Mouse (Mus musculus) embryo, embryonic 11 days (tissue): ENCODE data around the gene Ptprn2.

ENCODE experiments used
- DNase-seq: peaks from one replicate; pipeline ENCODE4 v3.0.0-alpha.2; 2015

The Ptprn2 gene

DNA sequence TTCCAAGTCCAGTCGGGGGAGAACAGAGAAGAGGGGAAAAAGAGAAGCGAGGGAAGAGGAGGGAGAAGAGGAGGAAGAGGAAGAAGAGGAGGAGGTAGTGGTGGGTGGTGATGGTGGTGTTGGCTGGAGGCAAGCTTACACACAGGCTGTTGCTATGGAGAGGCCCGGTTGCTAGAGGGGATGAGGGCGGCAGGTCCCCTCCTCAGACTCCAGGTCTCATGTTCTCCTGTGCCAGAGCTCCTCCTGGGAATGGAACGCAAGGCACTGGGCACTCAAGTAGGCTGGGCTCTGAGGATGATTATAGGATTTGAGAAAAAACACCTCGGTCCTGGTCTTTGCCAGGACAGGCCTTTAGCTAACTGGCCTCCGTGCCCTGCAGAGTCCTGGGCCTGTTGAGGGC, 666.1 kb downstream of the Ptprn2 start:
- peak; percentile 36 for DNase-seq

- peak; percentile 53 for DNase-seq
These were observed 667.0 kb downstream of the Ptprn2 start for GRCm38 (mm10) chr12:117152366-117153165.

GRCm38 (mm10) chr12:117153166-117153480, 667.6 kb downstream of the Ptprn2 start:
- DNase-seq, result no peak

DNA sequence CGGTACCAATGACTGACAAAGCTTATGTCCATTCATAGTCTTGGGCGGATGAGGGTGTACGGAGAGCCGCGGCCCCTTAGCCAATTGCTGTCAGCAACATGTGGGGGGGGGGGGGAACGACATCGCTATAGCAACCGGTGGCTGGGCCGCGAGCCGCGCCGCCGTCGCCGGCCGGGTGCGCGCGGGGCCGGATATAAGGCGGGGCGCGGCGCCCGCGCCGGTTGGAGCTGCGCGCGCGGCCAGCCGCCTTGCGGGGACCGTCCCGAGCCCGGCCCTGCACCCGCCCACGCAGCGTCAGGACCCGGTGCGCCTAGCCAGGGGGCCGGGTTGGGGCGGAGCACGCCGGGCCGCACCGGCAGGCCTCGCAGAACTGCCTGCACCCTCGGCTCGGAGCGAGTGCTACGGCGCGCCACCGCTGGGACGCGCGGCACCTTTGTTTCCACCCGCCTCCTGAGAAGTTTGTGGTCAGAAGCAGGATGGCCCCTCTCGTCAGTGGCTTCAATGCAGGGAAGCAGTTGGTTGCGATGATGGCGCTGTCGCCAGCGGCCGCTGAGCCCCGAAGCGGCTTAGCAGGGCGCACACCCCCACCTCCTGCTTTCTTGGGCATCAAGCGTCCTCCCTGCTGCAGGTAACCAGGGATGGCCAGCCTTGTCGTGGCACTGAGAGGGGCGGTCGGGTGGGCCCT, 668.3 kb downstream of the Ptprn2 start:
- DNase-seq, result peak; percentile 88

DNA sequence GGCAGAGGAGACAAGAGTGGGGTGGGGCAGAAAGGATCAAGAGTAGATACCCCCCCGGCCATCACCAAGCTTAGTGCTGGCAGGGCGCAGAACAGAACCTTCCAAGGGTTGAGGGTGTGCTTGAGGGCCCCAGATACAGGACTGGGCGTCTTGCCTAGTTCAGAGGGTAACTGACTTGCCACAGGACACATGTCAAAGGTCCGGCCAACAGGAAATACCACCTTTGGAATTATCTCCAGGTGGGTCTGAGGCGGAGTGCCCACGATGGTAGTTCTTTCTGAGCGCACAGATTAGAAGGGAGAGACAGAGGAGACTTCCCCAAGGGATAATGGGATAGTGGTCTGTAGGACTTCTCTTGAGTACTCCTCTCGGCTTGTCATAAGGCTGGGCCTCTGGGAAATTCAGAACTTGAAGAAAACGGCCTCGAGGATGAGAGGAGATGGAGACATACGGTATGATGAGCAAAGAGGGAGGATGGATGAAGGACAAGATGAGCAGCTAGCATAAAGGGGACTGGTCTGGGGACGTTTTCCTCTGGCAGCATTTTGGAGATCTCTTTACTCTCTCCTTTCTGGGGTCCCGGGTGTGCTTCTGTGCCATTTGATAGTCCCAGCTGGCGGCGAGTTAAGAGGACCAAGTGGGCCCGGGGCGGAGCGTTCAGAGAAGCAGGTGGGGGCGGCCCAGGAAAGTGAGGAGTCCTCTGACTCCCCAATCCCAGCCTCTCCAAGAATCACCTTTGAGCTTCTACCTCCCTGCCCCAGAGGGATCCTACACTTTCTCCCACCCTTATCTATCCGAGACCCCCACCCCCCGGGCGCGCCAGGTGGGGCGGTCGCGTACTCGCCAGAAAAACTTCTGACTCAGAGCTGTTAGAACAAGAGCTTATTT, 669.1 kb downstream of the Ptprn2 start:
- peak; percentile 43 for DNase-seq

- DNase-seq, result peak; percentile 76
These were observed 670.0 kb downstream of the Ptprn2 start for GRCm38 (mm10) chr12:117155307-117156220.

DNA sequence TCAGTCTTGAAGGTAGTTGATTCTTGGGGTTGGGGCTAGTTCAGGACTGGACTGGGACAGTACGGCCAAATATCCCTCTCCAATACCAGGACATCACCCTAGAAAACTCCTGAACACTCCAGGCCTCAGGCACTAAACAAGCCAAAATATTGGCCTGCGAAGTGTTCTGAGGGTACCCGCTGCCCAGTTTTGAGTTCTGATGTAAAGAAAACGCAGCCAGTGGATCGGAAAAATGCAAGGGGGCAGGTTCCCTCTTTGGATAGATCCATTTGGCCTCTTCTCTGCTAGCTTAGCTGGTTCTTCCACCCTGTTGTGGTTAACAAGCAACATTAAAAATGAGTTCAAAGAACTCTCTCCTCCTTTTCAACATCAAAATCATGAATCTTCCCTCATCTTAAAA, 670.7 kb downstream of the Ptprn2 start:
- no peak for DNase-seq

- peak; percentile 46 for DNase-seq
These were observed 671.3 kb downstream of the Ptprn2 start for GRCm38 (mm10) chr12:117156786-117157185.

DNA sequence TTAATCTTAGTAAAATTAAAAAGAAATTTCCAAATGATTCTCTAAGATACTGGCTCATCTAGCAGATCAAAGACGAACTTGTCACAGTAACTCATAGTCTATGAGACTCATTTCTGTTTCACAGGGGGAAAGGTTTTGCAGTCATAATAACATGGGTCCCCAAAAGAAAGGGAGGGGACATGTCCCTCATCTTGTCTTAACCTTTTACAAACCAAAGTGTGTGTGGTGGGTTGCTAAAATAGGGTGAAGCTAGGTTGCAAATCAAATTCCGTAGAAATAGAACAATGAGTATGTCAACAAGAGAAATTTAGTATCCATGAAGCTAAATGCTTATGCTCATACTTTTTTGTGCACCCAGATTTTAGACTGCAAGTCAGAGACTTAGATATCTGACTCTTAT, 671.7 kb downstream of the Ptprn2 start:
- DNase-seq, result peak; percentile 12

- DNase-seq, result peak; percentile 7
These were observed 672.3 kb downstream of the Ptprn2 start for GRCm38 (mm10) chr12:117157660-117158386.

GRCm38 (mm10) chr12:117158950-117159668, 673.6 kb downstream of the Ptprn2 start:
- DNase-seq, result peak; percentile 33

DNA sequence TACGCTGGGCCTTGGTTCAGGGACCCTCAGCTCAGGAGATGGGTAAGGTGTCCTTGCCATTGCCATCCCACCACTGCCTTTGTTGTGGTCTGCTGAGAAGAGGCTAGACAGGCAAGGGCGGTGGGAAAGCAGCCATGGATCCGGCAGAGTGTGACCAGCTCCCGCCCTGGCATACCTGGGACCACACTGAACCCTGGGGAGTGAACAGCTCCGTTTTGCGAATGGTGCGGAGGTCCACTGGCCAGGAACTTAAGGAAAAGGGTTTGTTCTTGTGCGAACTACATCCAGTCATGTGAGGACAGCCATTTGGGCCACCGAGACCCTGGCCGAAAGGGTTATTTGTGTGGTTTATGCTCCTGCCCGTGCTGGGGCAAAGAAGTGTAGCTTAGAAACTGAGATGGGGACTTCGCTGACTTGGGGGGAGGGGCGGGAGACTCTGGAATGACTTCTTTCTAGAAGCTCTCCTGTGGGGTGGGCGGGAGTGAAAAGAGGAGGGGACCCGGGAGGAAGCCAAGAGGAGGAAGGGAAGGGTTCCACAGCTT, 674.2 kb downstream of the Ptprn2 start:
- peak; percentile 56 for DNase-seq

DNA sequence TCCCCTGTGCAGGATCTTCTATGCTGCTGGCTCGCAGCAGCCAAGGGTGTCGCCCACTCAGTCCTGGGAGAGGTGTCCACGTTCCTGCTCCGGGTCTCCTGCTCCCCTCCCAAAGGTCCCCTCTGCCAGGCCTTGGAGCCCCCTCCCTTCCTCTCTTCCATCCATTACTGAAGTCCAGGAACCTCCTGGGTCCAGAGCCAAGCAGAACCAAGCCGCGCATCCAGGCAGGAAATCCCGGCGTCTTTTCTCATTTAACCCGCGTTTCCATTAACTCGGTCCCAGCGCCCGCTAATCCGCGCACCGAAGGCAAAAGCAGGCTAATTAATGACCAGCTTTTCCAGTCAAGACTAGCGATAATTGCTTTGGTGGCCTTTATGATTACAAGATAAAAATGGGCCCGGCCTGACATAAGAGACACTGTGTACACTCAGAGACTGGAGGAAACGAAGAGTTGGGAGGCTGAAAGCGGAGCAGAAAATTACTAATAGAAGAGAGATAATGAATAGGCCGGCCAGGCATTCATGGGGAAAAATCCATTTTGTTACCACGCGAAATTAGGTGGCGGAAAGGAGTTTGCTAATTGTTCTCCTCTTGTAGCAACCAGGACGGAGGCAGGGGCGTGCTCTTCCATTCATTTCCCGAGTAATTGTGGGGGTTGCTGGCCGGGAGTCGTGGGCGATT, 674.8 kb downstream of the Ptprn2 start:
- peak; percentile 60 for DNase-seq

DNA sequence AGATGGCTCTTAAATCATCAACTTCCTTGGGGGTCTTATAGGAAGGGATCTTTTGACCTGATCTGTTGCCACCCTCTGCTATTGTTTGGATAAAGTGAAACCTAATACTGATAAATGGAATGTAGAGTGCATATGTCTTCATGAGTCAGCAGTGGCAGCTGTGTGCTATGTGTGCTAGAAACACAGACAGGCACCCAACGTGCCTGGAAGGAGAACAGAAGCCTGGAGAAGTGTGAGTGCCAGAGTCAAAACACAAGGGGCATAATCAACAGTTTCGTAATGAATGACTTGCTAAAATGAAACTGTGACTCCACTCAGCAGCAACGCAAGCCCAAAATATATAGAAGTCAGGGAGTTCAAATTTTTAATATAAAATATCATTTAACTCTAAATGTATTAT, 676.7 kb downstream of the Ptprn2 start:
- DNase-seq, result peak; percentile 25

DNA sequence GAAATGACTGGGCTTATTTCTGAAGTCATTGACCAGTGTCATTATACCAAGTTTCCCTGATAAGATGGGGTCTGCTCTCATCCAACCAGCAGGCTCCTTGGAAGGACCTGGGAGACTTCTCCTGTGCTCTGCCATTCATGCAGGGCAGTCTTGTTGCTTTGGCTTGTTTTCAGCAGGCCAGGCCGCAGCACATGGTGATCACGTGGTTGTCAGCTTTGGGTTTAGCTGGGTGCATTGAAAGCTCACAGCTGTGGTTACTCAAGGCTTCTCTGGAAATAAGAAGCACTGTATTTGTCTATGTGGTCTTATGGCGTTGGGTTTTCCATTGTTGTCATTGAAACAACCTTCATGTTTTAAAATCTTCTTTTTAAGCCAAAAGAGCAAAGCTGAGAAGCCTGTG, 678.3 kb downstream of the Ptprn2 start:
- DNase-seq, result peak; percentile 25

GRCm38 (mm10) chr12:117166266-117166665, 680.7 kb downstream of the Ptprn2 start:
- no peak for DNase-seq

DNA sequence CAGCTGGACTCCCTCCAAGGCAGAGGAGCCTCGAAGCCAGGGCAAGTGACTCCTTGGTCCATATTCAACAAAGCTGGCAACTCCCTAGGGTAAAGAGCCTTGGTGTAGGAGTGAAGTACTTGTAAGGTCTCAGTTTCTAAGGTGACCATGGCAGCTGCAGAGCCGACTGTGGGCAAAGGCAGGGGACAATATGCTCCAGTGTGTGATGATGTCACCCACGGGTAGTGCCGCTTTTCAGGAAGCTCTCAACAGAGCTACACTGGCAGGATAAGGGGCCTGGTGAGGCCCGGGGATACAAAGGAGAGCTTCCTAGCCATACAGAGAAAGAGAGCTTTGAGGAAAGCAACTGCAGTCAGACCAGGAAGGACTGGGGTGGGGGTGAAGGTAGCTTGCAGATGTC, 684.1 kb downstream of the Ptprn2 start:
- DNase-seq, result no peak

GRCm38 (mm10) chr12:117172529-117172884, 687.0 kb downstream of the Ptprn2 start:
- no peak for DNase-seq

GRCm38 (mm10) chr12:117172885-117173529, 687.5 kb downstream of the Ptprn2 start:
- DNase-seq, result peak; percentile 80

GRCm38 (mm10) chr12:117174189-117174588, 688.7 kb downstream of the Ptprn2 start:
- no peak for DNase-seq
